Mouse (Mus musculus) adrenal gland, postnatal 25 days (tissue): ENCODE results near the gene Pmm1. TPM values are rescaled to one million over a fixed set of nuclear protein-coding genes. Genes with fewer than 3 reads are reported as not detected.
"Not testable (repeated sequence)": the region's sequence is repeated elsewhere in the genome, so short reads cannot be mapped to it uniquely, and the experiment has no call there.

Source experiments
- DNase-seq: peaks from one replicate; pipeline ENCODE4 v3.0.0; 2021; ENCODE audit warnings: mixed read lengths
- total RNA-seq: library from RNA; stranded (reverse); gene quantifications from 2 replicates; pipeline ENCODE4 v1.2.3, GENCODE M21; 2021

Gene Pmm1
- total RNA-seq, 1 experiment from 2014 or later, result 103 TPM

- DNase-seq, result no peak
These were observed 34.3 kb downstream of the Pmm1 start for GRCm38 (mm10) chr15:81926446-81926822.

GRCm38 (mm10) chr15:81925760-81926445 lies 34.8 kb downstream of the Pmm1 start, which contains the start of gene Polr3h:
Gene Polr3h, minus strand, starts transcription at chr15:81926240.
- peak; percentile 96 for DNase-seq

GRCm38 (mm10) chr15:81924933-81925332 lies 35.8 kb downstream of the Pmm1 start:
- no peak for DNase-seq

- DNase-seq, result no peak
These were observed 39.5 kb downstream of the Pmm1 start for GRCm38 (mm10) chr15:81921255-81921654.

GRCm38 (mm10) chr15:81920546-81921217 lies 40.0 kb downstream of the Pmm1 start:
- no peak for DNase-seq

GRCm38 (mm10) chr15:81919062-81919461 lies 41.7 kb downstream of the Pmm1 start:
- no peak for DNase-seq

GRCm38 (mm10) chr15:81917621-81918463 lies 42.9 kb downstream of the Pmm1 start:
- peak; percentile 80 for DNase-seq

DNA sequence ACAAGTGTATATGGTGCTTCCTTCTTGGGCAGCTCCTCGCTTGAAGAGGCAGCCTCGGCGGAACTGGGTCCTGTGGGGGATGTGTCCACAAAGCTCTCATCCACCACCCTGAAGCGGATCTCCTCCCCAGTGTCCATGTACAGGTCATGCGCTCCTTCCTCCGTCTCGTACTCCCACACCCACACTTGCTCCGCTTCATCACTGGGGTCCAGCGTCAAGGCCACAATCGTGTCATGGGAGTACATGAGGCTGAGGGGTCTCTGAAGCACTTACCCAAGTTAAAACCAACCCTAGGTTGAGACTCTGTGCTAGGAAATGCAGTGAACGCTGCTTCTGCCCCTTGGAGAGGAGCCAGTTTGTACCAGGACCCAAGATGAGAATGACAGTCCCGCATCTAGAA lies 43.5 kb downstream of the Pmm1 start:
- DNase-seq, result no peak

DNA sequence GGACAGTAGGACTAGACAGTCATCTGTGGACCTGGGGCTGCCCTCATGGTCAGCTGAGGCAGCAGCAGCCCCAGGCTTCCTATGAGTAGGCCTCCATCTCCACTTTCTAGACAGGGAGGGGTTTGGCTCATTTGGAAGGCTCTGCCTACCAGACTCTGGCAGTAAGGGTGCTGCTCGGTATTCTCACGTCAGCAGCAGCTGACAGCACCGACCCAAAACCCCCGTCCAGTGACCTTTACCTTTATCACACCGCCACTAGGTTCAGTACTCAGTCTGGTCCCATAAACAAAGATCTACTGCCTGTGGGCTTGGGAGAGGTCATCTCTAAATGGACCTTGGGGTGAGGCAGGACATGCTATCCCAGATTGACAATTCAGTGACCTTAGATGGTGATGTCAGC lies 45.1 kb downstream of the Pmm1 start:
- no peak for DNase-seq

DNA sequence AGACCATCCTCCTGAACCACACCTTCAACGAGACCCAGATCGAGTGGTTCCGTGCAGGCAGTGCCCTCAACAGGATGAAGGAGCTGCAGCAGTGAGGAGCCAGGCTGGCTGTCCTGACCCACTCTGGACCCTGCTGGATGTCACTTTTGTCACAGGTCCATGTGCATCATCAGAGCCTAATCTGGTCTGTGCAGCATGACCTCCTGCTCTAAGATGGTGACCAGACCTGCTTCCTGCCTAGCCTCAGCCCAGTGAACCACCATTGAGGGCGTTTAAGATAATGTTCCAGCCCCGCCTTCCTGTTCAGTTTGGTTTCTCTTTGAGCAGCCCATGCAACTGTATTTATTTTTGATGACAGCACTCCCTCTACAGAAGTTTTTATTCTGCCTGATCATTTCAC lies 46.1 kb downstream of the Pmm1 start:
- DNase-seq, result no peak

DNA sequence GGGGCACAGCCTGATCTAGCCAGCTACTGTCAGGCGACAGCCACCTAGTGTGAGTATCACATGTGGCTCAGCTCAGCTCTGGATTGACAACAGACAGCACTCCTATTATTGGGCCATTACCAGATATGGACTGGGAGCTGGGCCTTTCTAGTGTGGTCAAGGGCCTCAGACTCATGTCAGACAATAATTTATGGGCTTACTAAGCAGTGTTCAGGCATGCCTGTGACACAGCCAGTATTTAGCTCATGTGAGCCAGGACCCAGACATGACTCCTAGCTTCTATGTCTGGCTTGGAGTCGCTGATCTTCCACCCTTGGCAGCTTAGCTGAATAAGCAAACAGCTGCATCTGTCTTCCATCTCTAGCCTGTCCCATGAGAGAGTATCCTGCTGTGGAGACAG lies 48.2 kb downstream of the Pmm1 start:
- DNase-seq, result no peak

DNA sequence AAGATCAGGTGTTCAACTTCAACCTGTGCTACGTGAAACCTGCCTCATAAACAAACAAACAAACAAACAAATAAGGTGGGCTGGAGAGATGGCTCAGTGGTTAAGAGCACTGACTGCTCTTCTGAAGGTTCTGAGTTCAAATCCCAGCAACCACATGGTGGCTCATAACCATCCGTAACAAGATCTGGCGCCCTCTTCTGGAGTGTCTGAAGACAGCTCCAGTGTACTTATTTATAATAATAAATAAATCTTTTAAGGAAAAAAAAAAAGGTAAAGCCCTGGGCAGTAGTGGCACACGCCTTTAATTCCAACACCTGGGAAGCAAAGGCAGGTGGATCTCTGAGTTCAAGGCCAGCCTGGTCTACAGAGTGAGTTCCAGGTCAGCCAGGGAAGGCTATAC lies 52.0 kb downstream of the Pmm1 start:
- not testable (repeated sequence) for DNase-seq

DNA sequence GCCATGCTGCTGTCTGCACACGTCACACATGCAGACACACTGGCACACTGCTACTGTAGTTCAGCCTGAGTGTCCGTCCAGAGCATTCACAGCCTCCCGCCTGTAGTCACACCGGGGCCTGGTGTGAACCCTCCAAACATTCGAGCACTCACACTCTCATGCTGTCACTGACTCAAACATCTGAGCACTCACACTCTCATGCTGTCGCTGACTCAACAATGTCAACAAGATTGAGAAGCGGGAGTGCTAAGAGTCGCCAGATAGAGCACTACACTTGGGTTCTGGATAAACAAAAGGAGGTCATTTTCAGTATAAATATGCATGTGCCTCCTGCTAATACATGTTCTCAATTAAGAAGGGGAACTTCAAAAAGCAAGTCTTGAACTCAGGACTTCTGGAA lies 52.8 kb downstream of the Pmm1 start:
- DNase-seq, result no peak

- DNase-seq, result peak; percentile 74
These were observed 55.8 kb downstream of the Pmm1 start for GRCm38 (mm10) chr15:81904939-81905338.

Other genes with a start within 250 kb of the Pmm1 start
- gene Zc3h7b, start 215.9 kb downstream of the Pmm1 start, total RNA-seq, result 70.0 and 84.2 TPM in 2 replicates
- gene Rangap1, start 215.4 kb downstream of the Pmm1 start, total RNA-seq, result 60.3 and 73.7 TPM in 2 replicates
- 111 and 146 TPM in 2 replicates for gene Tef, start 158.5 kb downstream of the Pmm1 start, total RNA-seq
- gene Tob2, start 102.1 kb downstream of the Pmm1 start, total RNA-seq, result 72.3 and 86.1 TPM in 2 replicates
- gene Phf5a, start 89.0 kb downstream of the Pmm1 start, total RNA-seq, result 53.8 and 58.7 TPM in 2 replicates
- 641 and 903 TPM in 2 replicates for gene Aco2, start 88.6 kb downstream of the Pmm1 start, total RNA-seq
- 21.4 and 28.9 TPM in 2 replicates for gene Polr3h, start 34.7 kb downstream of the Pmm1 start, total RNA-seq
- gene Csdc2, start 24.2 kb downstream of the Pmm1 start, total RNA-seq, result 9.9 and 20.0 TPM in 2 replicates
- gene 1700029P11Rik, start 19.6 kb upstream of the Pmm1 start, total RNA-seq, result not detected in 2 replicates
- 81.4 and 102 TPM in 2 replicates for gene Xrcc6, start 26.9 kb upstream of the Pmm1 start, total RNA-seq
- 80.3 and 81.7 TPM in 2 replicates for gene Desi1, start 72.9 kb upstream of the Pmm1 start, total RNA-seq
- 83.1 and 99.8 TPM in 2 replicates for gene Snu13, start 86.7 kb upstream of the Pmm1 start, total RNA-seq
- not detected in 2 replicates for gene 4930407I10Rik, start 98.2 kb upstream of the Pmm1 start, total RNA-seq
- 2.8 and 4.3 TPM in 2 replicates for gene Mei1, start 109.1 kb upstream of the Pmm1 start, total RNA-seq
- 11.2 and 11.3 TPM in 2 replicates for gene Ccdc134, start 167.0 kb upstream of the Pmm1 start, total RNA-seq
- 85.2 and 95.5 TPM in 2 replicates for gene Srebf2, start 186.3 kb upstream of the Pmm1 start, total RNA-seq